Mouse (Mus musculus) kidney, adult 2 months (tissue): ENCODE data around the gene Fam173a.

Experiments used
- CTCF ChIP-seq: fragments of 200-500 bp; conservative IDR thresholded peaks from 2 replicates; pipeline ENCODE4 v1.5.1; 2011; ENCODE audit warnings: low read depth, mild to moderate bottlenecking, control low read depth, low read length, moderate library complexity, mixed read lengths; ENCODE audit not compliant: insufficient read depth, insufficient read length
- POLR2A ChIP-seq: fragments of 200-500 bp; IDR thresholded peaks from one replicate; pipeline ENCODE4 v1.6.1; 2011; ENCODE audit warnings: low read depth, low read length, control low read depth

DNA sequence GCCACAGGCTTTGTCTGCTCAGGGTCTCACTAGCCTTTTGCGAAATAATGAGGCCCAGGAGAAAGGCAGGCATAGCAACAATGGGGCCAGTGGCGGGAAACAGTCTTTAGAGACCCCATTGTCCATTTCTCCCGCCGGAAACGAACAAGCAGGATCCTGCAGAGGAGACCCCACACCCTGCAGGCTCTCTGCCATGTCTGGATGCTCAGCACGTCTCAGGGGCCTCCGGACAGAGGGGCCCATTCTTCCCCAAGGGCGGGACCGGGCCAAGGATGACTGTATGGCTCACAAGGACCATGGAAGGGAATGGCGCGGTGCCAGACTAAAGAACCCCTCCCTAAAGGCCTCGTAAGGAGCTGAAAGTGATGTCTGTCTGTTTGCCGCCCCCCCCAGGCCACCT is 1.5 kb upstream of the Fam173a start:
- TF ChIP-seq CTCF (no peak), POLR2A (no peak)
